Mouse (Mus musculus) forebrain, embryonic 11.5 days (tissue): ENCODE data around the gene Olfr1441. TPM values are rescaled to one million over a fixed set of nuclear protein-coding genes. Genes with fewer than 3 reads are reported as not detected.

ENCODE experiments used
- ATAC-seq: fragments of 200-750 bp; cut with Nextera tagmentation; replicated peaks from 2 replicates; pipeline ENCODE4 v1.8.0; 2017; ENCODE audit warnings: moderate TSS enrichment; ENCODE audit not compliant: low FRiP score
- DNase-seq: peaks from one replicate; pipeline ENCODE4 v3.0.0-alpha.2; 2017; ENCODE audit warnings: low spot score
- H3K27ac ChIP-seq: fragments of 300-500 bp; sonication (generic); 2 replicates; pipeline ENCODE4 v1.5.1; 2014; ENCODE audit warnings: low read depth, low read length
- H3K27me3 ChIP-seq: fragments of 300-500 bp; sonication (generic); 2 replicates; pipeline ENCODE4 v1.6.1; 2014; ENCODE audit warnings: mild to moderate bottlenecking, low read length, mixed read lengths; ENCODE audit not compliant: control insufficient read depth, insufficient read depth
- H3K36me3 ChIP-seq: fragments of 300-500 bp; sonication (generic); 2 replicates; pipeline ENCODE4 v1.6.1; 2014; ENCODE audit warnings: mild to moderate bottlenecking, low read length, moderate library complexity, mixed read lengths; ENCODE audit not compliant: control insufficient read depth, insufficient read depth
- H3K4me1 ChIP-seq: fragments of 300-500 bp; sonication (generic); replicated peaks from 2 replicates; pipeline ENCODE4 v1.6.1; 2014; ENCODE audit warnings: low read length, mixed read lengths; ENCODE audit not compliant: control insufficient read depth, insufficient read depth
- H3K4me2 ChIP-seq: fragments of 300-500 bp; sonication (generic); 2 replicates; pipeline ENCODE4 v1.6.1; 2014; ENCODE audit warnings: low read depth, mild to moderate bottlenecking, low read length, moderate library complexity, mixed read lengths; ENCODE audit not compliant: severe bottlenecking
- H3K4me3 ChIP-seq: fragments of 300-500 bp; sonication (generic); 2 replicates; pipeline ENCODE4 v1.5.1; 2014; ENCODE audit warnings: low read depth, low read length
- H3K9ac ChIP-seq: fragments of 300-500 bp; sonication (generic); 2 replicates; pipeline ENCODE4 v1.6.1; 2014; ENCODE audit warnings: low read length
- H3K9me3 ChIP-seq: fragments of 300-500 bp; sonication (generic); 2 replicates; pipeline ENCODE4 v1.6.1; 2016; ENCODE audit warnings: low read length, mixed read lengths; ENCODE audit not compliant: control insufficient read depth
- WGBS: fragments of 180-500 bp; shearing (Covaris S2); extraction: QIAGEN DNeasy Blood & Tissue Kit; methylation state at CpG from one replicate; pipeline ENCODE4 v1.1.7; 2014; 5-methylcytosine and 5-hydroxymethylcytosine counted together
- polyA plus RNA-seq: library from polyadenylated mRNA; unstranded; fragments of >200 nt; fragmentation: Nextera tagmentation; extraction: Ambion mirVana; gene quantifications from 2 replicates; pipeline ENCODE4 v1.2.1, GENCODE M21; 2014

The Olfr1441 gene
- polyA plus RNA-seq, result not detected in 2 replicates

GRCm38 (mm10) chr19:12417361-12417760, at the start of gene Olfr1441:
Gene Olfr1441 (plus strand): TSS chr19:12417433.
- ATAC-seq (no peak), DNase-seq (no peak)
- Histone ChIP-seq H3K9me3 (no peaks in the 10 kb centered on the region), H3K4me2 (no peak within 1 kb of the TSS), H3K27ac (no peak within 1 kb of the TSS), H3K36me3 (no peaks in the 10 kb centered on the region), H3K4me3 (no peak within 1 kb of the TSS), H3K4me1 (no peaks in the 10 kb centered on the region), H3K9ac (no peak within 1 kb of the TSS), H3K27me3 (no peaks in the 10 kb centered on the region)

- Histone ChIP-seq H3K27me3 (no peaks in the 10 kb centered on the region), H3K9me3 (no peaks in the 10 kb centered on the region), H3K27ac (no peak overlapping the region), H3K4me3 (no peak overlapping the region), H3K9ac (no peak overlapping the region), H3K4me2 (no peak overlapping the region), H3K36me3 (no peaks in the 10 kb centered on the region), H3K4me1 (no peaks in the 10 kb centered on the region)
- ATAC-seq, result no peak
- DNase-seq, result no peak
- WGBS, result 83% methylated on average over 3 of the region's 3 CpGs
Measured at GRCm38 (mm10) chr19:12373004-12373403, 44.2 kb upstream of the Olfr1441 start.

GRCm38 (mm10) chr19:12374465-12375025, 42.7 kb upstream of the Olfr1441 start:
- Histone ChIP-seq H3K9ac (no peak overlapping the region), H3K4me1 (no peaks in the 10 kb centered on the region), H3K4me2 (no peak overlapping the region), H3K27me3 (no peaks in the 10 kb centered on the region), H3K27ac (no peak overlapping the region), H3K4me3 (no peak overlapping the region), H3K36me3 (no peaks in the 10 kb centered on the region), H3K9me3 (no peaks in the 10 kb centered on the region)
- ATAC-seq, result no peak
- 77% methylated on average over 2 of the region's 2 CpGs for WGBS
- no peak for DNase-seq

GRCm38 (mm10) chr19:12386979-12387378, 30.3 kb upstream of the Olfr1441 start, which contains the start of gene Olfr1440:
Gene Olfr1440 (plus strand): TSS chr19:12387279.
- Histone ChIP-seq H3K4me1 (no peaks in the 10 kb centered on the region), H3K9me3 (no peaks in the 10 kb centered on the region), H3K36me3 (no peaks in the 10 kb centered on the region), H3K9ac (no peak within 1 kb of the TSS), H3K4me3 (no peak within 1 kb of the TSS), H3K27ac (no peak within 1 kb of the TSS), H3K27me3 (no peaks in the 10 kb centered on the region), H3K4me2 (no peak within 1 kb of the TSS)
- DNase-seq (no peak), ATAC-seq (no peak)
- 85% methylated on average over 2 of the region's 2 CpGs for WGBS

- Histone ChIP-seq H3K9me3 (no peaks in the 10 kb centered on the region), H3K4me2 (no peak overlapping the region), H3K27ac (no peak overlapping the region), H3K4me1 (no peaks in the 10 kb centered on the region), H3K9ac (no peak overlapping the region), H3K4me3 (no peak overlapping the region), H3K36me3 (no peaks in the 10 kb centered on the region), H3K27me3 (no peaks in the 10 kb centered on the region)
- ATAC-seq (no peak), DNase-seq (no peak)
Measured at GRCm38 (mm10) chr19:12413737-12414136, 3.5 kb upstream of the Olfr1441 start.

GRCm38 (mm10) chr19:12418312-12418711, 1.1 kb downstream of the Olfr1441 start:
- H3K27me3 ChIP-seq, result no peaks in the 10 kb centered on the region
- no peak overlapping the region for H3K27ac ChIP-seq
- ATAC-seq, result no peak
- H3K4me1 ChIP-seq, result no peaks in the 10 kb centered on the region
- no peaks in the 10 kb centered on the region for H3K36me3 ChIP-seq
- no peaks in the 10 kb centered on the region for H3K9me3 ChIP-seq
- H3K9ac ChIP-seq, result no peak overlapping the region
- no peak overlapping the region for H3K4me3 ChIP-seq
- H3K4me2 ChIP-seq, result no peak overlapping the region
- WGBS, result 91% methylated on average over 3 of the region's 3 CpGs
- no peak for DNase-seq

- no peaks in the 10 kb centered on the region for H3K27me3 ChIP-seq
- DNase-seq (no peak), ATAC-seq (no peak)
- no peak overlapping the region for H3K9ac ChIP-seq
- no peaks in the 10 kb centered on the region for H3K36me3 ChIP-seq
- no peaks in the 10 kb centered on the region for H3K4me1 ChIP-seq
- H3K27ac ChIP-seq, result no peak overlapping the region
- no peak overlapping the region for H3K4me3 ChIP-seq
- no peaks in the 10 kb centered on the region for H3K9me3 ChIP-seq
- 83% methylated on average over 6 of the region's 6 CpGs for WGBS
- H3K4me2 ChIP-seq, result no peak overlapping the region
Measured at GRCm38 (mm10) chr19:12420555-12420954, 3.3 kb downstream of the Olfr1441 start.

GRCm38 (mm10) chr19:12421680-12422079, 4.4 kb downstream of the Olfr1441 start:
- no peak overlapping the region for H3K27ac ChIP-seq
- no peaks in the 10 kb centered on the region for H3K36me3 ChIP-seq
- H3K4me3 ChIP-seq, result no peak overlapping the region
- ATAC-seq (no peak), DNase-seq (no peak)
- H3K27me3 ChIP-seq, result no peaks in the 10 kb centered on the region
- H3K9ac ChIP-seq, result no peak overlapping the region
- WGBS, result 56% methylated on average over 1 of the region's 1 CpGs
- no peak overlapping the region for H3K4me2 ChIP-seq
- H3K9me3 ChIP-seq, result no peaks in the 10 kb centered on the region
- H3K4me1 ChIP-seq, result no peaks in the 10 kb centered on the region

GRCm38 (mm10) chr19:12427101-12427500, 9.9 kb downstream of the Olfr1441 start:
- no peaks in the 10 kb centered on the region for H3K9me3 ChIP-seq
- H3K4me2 ChIP-seq, result no peak overlapping the region
- H3K27ac ChIP-seq, result no peak overlapping the region
- no peaks in the 10 kb centered on the region for H3K27me3 ChIP-seq
- WGBS, result 93% methylated on average over 5 of the region's 5 CpGs
- no peaks in the 10 kb centered on the region for H3K4me1 ChIP-seq
- no peak for ATAC-seq
- no peak overlapping the region for H3K4me3 ChIP-seq
- no peak overlapping the region for H3K9ac ChIP-seq
- DNase-seq, result no peak
- H3K36me3 ChIP-seq, result no peaks in the 10 kb centered on the region
